Mouse (Mus musculus): ENCODE measurements at regions not wholly inside any gene's neighbourhood (a gene's known extent, or its start where the extent isn't known, plus 50 kb on each side); places are given as distances from the start of the nearest gene placed in this dataset.

DNA sequence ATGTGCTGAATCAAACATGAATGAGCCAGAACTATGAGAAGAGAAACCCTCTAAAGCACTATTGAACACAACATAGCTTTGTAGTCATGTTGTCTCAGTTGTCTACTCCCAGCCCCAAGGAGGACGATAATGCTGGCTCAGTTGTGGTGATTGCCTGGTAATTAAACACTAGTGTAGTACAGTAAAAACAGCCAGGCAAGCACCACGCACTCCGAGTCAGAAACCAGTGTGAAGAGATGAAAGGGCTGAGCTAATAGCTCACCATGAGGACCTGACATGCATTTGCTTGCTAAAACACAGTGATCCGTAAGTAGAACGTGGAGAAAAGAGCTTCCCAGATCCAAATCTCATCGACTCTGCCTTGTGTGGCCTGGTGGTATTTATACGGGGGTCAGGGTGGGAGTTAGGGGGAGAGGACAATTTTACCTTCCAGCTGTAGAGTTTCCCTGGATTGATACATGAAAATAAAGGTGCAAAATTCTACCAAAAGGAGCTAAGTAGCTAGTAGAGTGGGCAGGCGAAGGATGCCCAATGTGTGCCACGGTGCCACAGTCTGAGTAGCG is 80.0 kb upstream of the Otx2 start:
- WGBS (ENCODE audit: insufficient replicate concordance): 55% methylated on average over 10 of the region's 10 CpGs
- no peak for ATAC-seq (ENCODE audit: low read depth)
- H3K27ac ChIP-seq (ENCODE audit: low read length): no peak overlapping the region
- H3K4me3 ChIP-seq (ENCODE audit: low read depth, low read length): no peak overlapping the region
- H3K9me3 ChIP-seq (replicated peaks; ENCODE audit: control insufficient read depth, low read length): no peaks in the 10 kb centered on the region
- no peak overlapping the region for H3K4me2 ChIP-seq (ENCODE audit: low read depth, low read length)
- H3K4me1 ChIP-seq (ENCODE audit: control insufficient read depth, low read depth, low read length): no peaks in the 10 kb centered on the region
- no peaks in the 10 kb centered on the region; the same call in none of the 2 replicates for H3K27me3 ChIP-seq (ENCODE audit: control insufficient read depth, insufficient read depth, low read depth, low read length)
- H3K9ac ChIP-seq (ENCODE audit: low read depth, low read length): no peak overlapping the region
- H3K36me3 ChIP-seq (ENCODE audit: control insufficient read depth, insufficient read depth): no peaks in the 10 kb centered on the region

DNA sequence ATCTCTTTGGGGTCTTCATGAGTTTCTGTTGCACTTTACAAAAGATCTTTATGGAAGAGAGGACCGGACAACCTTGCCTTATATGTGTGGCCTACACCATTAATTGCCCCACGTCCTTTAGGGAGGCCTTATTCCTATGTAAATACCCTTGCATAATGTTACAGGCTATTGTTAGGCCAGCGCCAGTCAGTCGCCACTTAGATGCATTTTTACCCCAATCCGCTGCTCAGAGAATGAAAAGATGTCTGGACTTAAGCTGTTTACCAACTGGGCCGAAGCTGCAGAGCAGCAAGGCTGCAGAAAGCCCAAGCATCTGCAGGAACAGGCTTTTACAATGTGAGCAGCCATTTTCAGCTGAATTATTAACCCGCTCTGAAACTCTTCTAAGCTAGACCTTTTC is 79.5 kb upstream of the Otx2 start:
- no peak overlapping the region for H3K4me2 ChIP-seq (ENCODE audit: low read depth, low read length)
- no peaks in the 10 kb centered on the region for H3K9me3 ChIP-seq (replicated peaks; ENCODE audit: control insufficient read depth, low read length)
- H3K36me3 ChIP-seq (ENCODE audit: control insufficient read depth, insufficient read depth): no peaks in the 10 kb centered on the region
- H3K9ac ChIP-seq (ENCODE audit: low read depth, low read length): no peak overlapping the region
- no peaks in the 10 kb centered on the region for H3K4me1 ChIP-seq (ENCODE audit: control insufficient read depth, low read depth, low read length)
- ATAC-seq (ENCODE audit: low read depth): no peak
- H3K27me3 ChIP-seq (ENCODE audit: control insufficient read depth, insufficient read depth, low read depth, low read length): no peaks in the 10 kb centered on the region; the same call in none of the 2 replicates
- no peak overlapping the region for H3K4me3 ChIP-seq (ENCODE audit: low read depth, low read length)
- no peak overlapping the region for H3K27ac ChIP-seq (ENCODE audit: low read length)
- WGBS (ENCODE audit: insufficient replicate concordance): 62% methylated on average over 7 of the region's 7 CpGs

- no peak for ATAC-seq (ENCODE audit: low read depth)
Measured at GRCm38 (mm10) chr14:48752579-48752905, 78.9 kb upstream of the Otx2 start.

DNA sequence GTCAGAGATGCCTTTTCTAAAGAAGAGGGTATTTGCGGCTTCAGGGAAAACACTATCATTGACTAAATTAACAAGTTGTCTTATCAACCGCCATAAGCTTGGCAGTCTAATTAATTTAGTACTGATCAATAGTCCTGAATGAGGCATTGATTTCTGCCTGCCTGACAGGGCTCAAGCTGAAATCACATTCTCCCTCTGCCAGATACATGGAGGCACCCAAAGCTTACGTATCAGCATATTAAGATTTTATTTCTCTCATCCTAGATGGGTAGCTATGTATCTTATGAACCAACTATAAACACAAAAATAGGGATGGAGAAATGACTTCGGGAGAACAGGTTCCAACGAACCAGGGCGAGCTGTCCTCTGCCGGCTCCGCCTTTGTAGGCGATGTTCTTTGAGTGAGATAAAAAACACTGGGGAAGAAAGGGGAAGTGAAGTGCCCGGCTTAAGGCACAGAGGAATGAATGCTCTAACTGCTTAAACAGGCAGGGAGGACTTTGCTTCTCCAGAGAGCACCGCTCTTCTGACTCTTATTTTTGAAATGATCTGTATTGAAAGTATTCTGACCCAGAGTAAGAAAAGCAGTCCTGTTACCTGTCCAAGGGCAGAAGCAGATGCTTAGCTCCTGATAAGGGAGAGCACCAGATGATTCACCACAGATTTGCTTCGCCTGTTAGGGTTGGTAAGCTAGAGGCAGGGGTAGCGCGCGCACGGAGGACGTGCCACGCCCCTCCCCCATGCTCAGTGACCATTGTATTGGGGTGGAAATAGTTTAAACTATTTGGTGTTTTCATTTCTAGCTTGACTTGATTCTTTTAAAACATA is 78.3 kb upstream of the Otx2 start:
- no peaks in the 10 kb centered on the region for H3K36me3 ChIP-seq (ENCODE audit: control insufficient read depth, insufficient read depth)
- no peaks in the 10 kb centered on the region; the same call in none of the 2 replicates for H3K27me3 ChIP-seq (ENCODE audit: control insufficient read depth, insufficient read depth, low read depth, low read length)
- no peak for ATAC-seq (ENCODE audit: low read depth)
- H3K4me2 ChIP-seq (ENCODE audit: low read depth, low read length): no peak overlapping the region
- no peaks in the 10 kb centered on the region for H3K9me3 ChIP-seq (replicated peaks; ENCODE audit: control insufficient read depth, low read length)
- WGBS (ENCODE audit: insufficient replicate concordance): 9% methylated on average over 18 of the region's 18 CpGs
- H3K27ac ChIP-seq (ENCODE audit: low read length): no peak overlapping the region
- H3K4me3 ChIP-seq (ENCODE audit: low read depth, low read length): no peak overlapping the region
- no peak overlapping the region for H3K9ac ChIP-seq (ENCODE audit: low read depth, low read length)
- no peaks in the 10 kb centered on the region for H3K4me1 ChIP-seq (ENCODE audit: control insufficient read depth, low read depth, low read length)

More at GRCm38 (mm10) chr14:48752579-48752905, 78.9 kb upstream of the Otx2 start:
- Histone ChIP-seq H3K9me3 (replicated peaks; ENCODE audit: control insufficient read depth, low read length) (no peaks in the 10 kb centered on the region), H3K4me1 (ENCODE audit: control insufficient read depth, low read depth, low read length) (no peaks in the 10 kb centered on the region), H3K9ac (ENCODE audit: low read depth, low read length) (no peak overlapping the region), H3K27ac (ENCODE audit: low read length) (no peak overlapping the region), H3K4me2 (ENCODE audit: low read depth, low read length) (no peak overlapping the region), H3K4me3 (ENCODE audit: low read depth, low read length) (no peak overlapping the region), H3K36me3 (ENCODE audit: control insufficient read depth, insufficient read depth) (no peaks in the 10 kb centered on the region), H3K27me3 (ENCODE audit: control insufficient read depth, insufficient read depth, low read depth, low read length) (no peaks in the 10 kb centered on the region; the same call in none of the 2 replicates)
- WGBS (ENCODE audit: insufficient replicate concordance): 45% methylated on average over 8 of the region's 8 CpGs

DNA sequence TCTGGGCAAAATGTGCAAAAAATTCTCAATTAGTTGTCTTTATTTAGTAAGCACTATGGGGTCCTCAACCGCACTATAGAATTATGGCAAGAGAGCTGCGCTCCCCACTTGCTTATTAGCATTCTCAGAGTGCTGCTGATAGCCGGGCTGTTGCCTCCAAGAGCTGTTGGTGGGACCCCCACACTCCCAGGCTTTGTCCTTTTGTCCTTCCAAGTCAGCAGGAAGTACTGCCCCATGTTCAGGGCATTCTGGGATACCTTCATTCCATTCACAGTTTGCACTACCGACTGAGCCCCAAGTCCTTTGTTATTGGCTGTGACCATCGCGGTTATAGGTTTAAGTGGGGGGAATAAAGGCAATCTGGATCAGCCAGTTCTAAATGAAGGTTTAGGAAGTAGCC is 77.4 kb upstream of the Otx2 start:
- Histone ChIP-seq H3K4me2 (ENCODE audit: low read depth, low read length) (no peak overlapping the region), H3K4me3 (ENCODE audit: low read depth, low read length) (no peak overlapping the region), H3K36me3 (ENCODE audit: control insufficient read depth, insufficient read depth) (no peaks in the 10 kb centered on the region), H3K27ac (ENCODE audit: low read length) (no peak overlapping the region), H3K9me3 (replicated peaks; ENCODE audit: control insufficient read depth, low read length) (no peaks in the 10 kb centered on the region), H3K9ac (ENCODE audit: low read depth, low read length) (no peak overlapping the region), H3K4me1 (ENCODE audit: control insufficient read depth, low read depth, low read length) (no peaks in the 10 kb centered on the region), H3K27me3 (ENCODE audit: control insufficient read depth, insufficient read depth, low read depth, low read length) (no peaks in the 10 kb centered on the region; the same call in none of the 2 replicates)
- ATAC-seq (ENCODE audit: low read depth): no peak
- 31% methylated on average over 6 of the region's 6 CpGs for WGBS (ENCODE audit: insufficient replicate concordance)

DNA sequence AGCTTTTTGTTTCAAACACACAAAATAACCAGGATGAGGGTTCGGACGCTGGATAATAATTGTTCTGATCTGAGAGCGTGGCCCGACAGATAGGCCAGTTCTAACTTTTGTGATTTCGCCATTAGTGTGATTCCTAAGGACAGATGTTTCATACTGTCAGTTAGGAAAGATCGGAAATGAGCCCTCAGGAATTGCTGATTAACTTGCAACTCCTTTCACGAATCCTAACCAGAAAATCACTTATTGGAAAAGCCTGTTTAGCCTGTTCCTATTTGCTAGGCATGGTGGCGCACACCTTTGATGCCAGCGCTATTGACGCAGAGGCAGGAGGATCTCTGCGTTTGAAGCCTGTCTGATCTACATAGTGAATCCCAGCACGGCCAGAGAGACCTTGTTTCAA is 75.4 kb upstream of the Otx2 start:
- Histone ChIP-seq H3K4me2 (ENCODE audit: low read depth, low read length) (no peak overlapping the region), H3K9ac (ENCODE audit: low read depth, low read length) (no peak overlapping the region), H3K4me1 (ENCODE audit: control insufficient read depth, low read depth, low read length) (no peaks in the 10 kb centered on the region), H3K9me3 (replicated peaks; ENCODE audit: control insufficient read depth, low read length) (no peaks in the 10 kb centered on the region), H3K27me3 (ENCODE audit: control insufficient read depth, insufficient read depth, low read depth, low read length) (no peaks in the 10 kb centered on the region; the same call in none of the 2 replicates), H3K4me3 (ENCODE audit: low read depth, low read length) (no peak overlapping the region), H3K27ac (ENCODE audit: low read length) (no peak overlapping the region), H3K36me3 (ENCODE audit: control insufficient read depth, insufficient read depth) (no peaks in the 10 kb centered on the region)
- ATAC-seq (ENCODE audit: low read depth): no peak
- 70% methylated on average over 12 of the region's 12 CpGs for WGBS (ENCODE audit: insufficient replicate concordance)

GRCm38 (mm10) chr14:48747936-48748335 is 74.3 kb upstream of the Otx2 start:
- H3K4me3 ChIP-seq (ENCODE audit: low read depth, low read length): no peak overlapping the region
- no peaks in the 10 kb centered on the region for H3K4me1 ChIP-seq (ENCODE audit: control insufficient read depth, low read depth, low read length)
- WGBS (ENCODE audit: insufficient replicate concordance): 75% methylated on average over 1 of the region's 1 CpGs
- H3K27me3 ChIP-seq (ENCODE audit: control insufficient read depth, insufficient read depth, low read depth, low read length): no peaks in the 10 kb centered on the region; the same call in none of the 2 replicates
- no peak overlapping the region for H3K4me2 ChIP-seq (ENCODE audit: low read depth, low read length)
- no peak overlapping the region for H3K9ac ChIP-seq (ENCODE audit: low read depth, low read length)
- ATAC-seq (ENCODE audit: low read depth): no peak
- H3K27ac ChIP-seq (ENCODE audit: low read length): no peak overlapping the region
- no peaks in the 10 kb centered on the region for H3K36me3 ChIP-seq (ENCODE audit: control insufficient read depth, insufficient read depth)
- H3K9me3 ChIP-seq (replicated peaks; ENCODE audit: control insufficient read depth, low read length): no peaks in the 10 kb centered on the region

- no peak overlapping the region for H3K4me2 ChIP-seq (ENCODE audit: low read depth, low read length)
- 52% methylated on average over 7 of the region's 7 CpGs for WGBS (ENCODE audit: insufficient replicate concordance)
- H3K4me3 ChIP-seq (ENCODE audit: low read depth, low read length): no peak overlapping the region
- H3K9me3 ChIP-seq (replicated peaks; ENCODE audit: control insufficient read depth, low read length): no peaks in the 10 kb centered on the region
- no peaks in the 10 kb centered on the region for H3K4me1 ChIP-seq (ENCODE audit: control insufficient read depth, low read depth, low read length)
- no peak for ATAC-seq (ENCODE audit: low read depth)
- H3K9ac ChIP-seq (ENCODE audit: low read depth, low read length): no peak overlapping the region
- H3K27me3 ChIP-seq (ENCODE audit: control insufficient read depth, insufficient read depth, low read depth, low read length): no peaks in the 10 kb centered on the region
- H3K27ac ChIP-seq (ENCODE audit: low read length): no peak overlapping the region
- H3K36me3 ChIP-seq (ENCODE audit: control insufficient read depth, insufficient read depth): no peaks in the 10 kb centered on the region
Measured at GRCm38 (mm10) chr14:48740942-48741602, 67.5 kb upstream of the Otx2 start.

DNA sequence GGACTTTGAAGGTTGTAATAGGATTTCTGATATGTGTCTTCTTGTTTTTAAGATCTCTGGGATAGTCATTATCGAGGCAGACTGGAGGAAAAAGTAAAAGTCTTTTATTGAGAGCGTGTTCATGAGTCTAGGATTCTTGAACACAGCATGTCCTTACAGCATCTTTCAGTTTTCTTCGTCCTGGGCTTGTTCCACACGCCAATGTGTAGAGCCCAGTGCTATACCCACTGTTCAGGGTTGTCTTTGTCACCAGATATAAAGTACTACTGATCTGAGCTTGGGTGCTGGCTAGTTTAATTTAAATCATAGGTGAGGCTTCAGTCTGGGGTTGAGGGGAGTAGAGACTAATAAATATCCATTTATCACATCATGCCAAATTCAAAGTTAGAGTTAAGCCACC is 65.5 kb upstream of the Otx2 start:
- no peaks in the 10 kb centered on the region for H3K27me3 ChIP-seq (ENCODE audit: control insufficient read depth, insufficient read depth, low read depth, low read length)
- no peak overlapping the region for H3K4me2 ChIP-seq (ENCODE audit: low read depth, low read length)
- H3K4me1 ChIP-seq (ENCODE audit: control insufficient read depth, low read depth, low read length): no peaks in the 10 kb centered on the region
- H3K4me3 ChIP-seq (ENCODE audit: low read depth, low read length): no peak overlapping the region
- no peak overlapping the region for H3K9ac ChIP-seq (ENCODE audit: low read depth, low read length)
- 59% methylated on average over 4 of the region's 4 CpGs for WGBS (ENCODE audit: insufficient replicate concordance)
- no peak for ATAC-seq (ENCODE audit: low read depth)
- no peaks in the 10 kb centered on the region for H3K36me3 ChIP-seq (ENCODE audit: control insufficient read depth, insufficient read depth)
- H3K27ac ChIP-seq (ENCODE audit: low read length): no peak overlapping the region
- no peaks in the 10 kb centered on the region for H3K9me3 ChIP-seq (replicated peaks; ENCODE audit: control insufficient read depth, low read length)

Data from liver, embryonic 16.5 days (tissue).